Mouse (Mus musculus) kidney, embryonic 14.5 days (tissue): ENCODE results near the gene Il27ra. TPM values are rescaled to one million over a fixed set of nuclear protein-coding genes. Genes with fewer than 3 reads are reported as not detected.

Experiments used
- ATAC-seq: fragments of 200-750 bp; cut with Nextera tagmentation; 2 replicates; pipeline ENCODE4 v1.8.0; 2017; ENCODE audit warnings: moderate number of reproducible peaks, mild to moderate bottlenecking, moderate TSS enrichment, moderate library complexity; ENCODE audit not compliant: low FRiP score, low TSS enrichment
- H3K27ac ChIP-seq: fragments of 300-500 bp; sonication (generic); 2 replicates; pipeline ENCODE4 v1.5.1; 2014; ENCODE audit warnings: low read depth, mild to moderate bottlenecking, low read length, moderate library complexity, mixed read lengths
- H3K27me3 ChIP-seq: fragments of 300-500 bp; sonication (generic); 2 replicates; pipeline ENCODE4 v1.6.1; 2014; ENCODE audit warnings: mild to moderate bottlenecking, low read length; ENCODE audit not compliant: control insufficient read depth, insufficient read depth
- H3K36me3 ChIP-seq: fragments of 300-500 bp; sonication (generic); 2 replicates; pipeline ENCODE4 v1.6.1; 2014; ENCODE audit warnings: low read length, mixed read lengths; ENCODE audit not compliant: control insufficient read depth, insufficient read depth
- H3K4me1 ChIP-seq: fragments of 300-500 bp; sonication (generic); 2 replicates; pipeline ENCODE4 v1.6.1; 2014; ENCODE audit warnings: low read length, mixed read lengths; ENCODE audit not compliant: control insufficient read depth, insufficient read depth
- H3K4me2 ChIP-seq: fragments of 300-500 bp; sonication (generic); replicated peaks from 2 replicates; pipeline ENCODE4 v1.6.1; 2014; ENCODE audit warnings: low read depth, mild to moderate bottlenecking, low read length
- H3K4me3 ChIP-seq: fragments of 300-500 bp; sonication (generic); 2 replicates; pipeline ENCODE4 v1.5.1; 2014; ENCODE audit warnings: mild to moderate bottlenecking, low read length
- H3K9ac ChIP-seq: fragments of 300-500 bp; sonication (generic); 2 replicates; pipeline ENCODE4 v1.6.1; 2014; ENCODE audit warnings: low read depth, mild to moderate bottlenecking, low read length, moderate library complexity
- H3K9me3 ChIP-seq: fragments of 300-500 bp; sonication (generic); 2 replicates; pipeline ENCODE4 v1.6.1; 2016; ENCODE audit warnings: low read length; ENCODE audit not compliant: control insufficient read depth
- WGBS: fragments of 180-500 bp; shearing (Covaris S2); extraction: QIAGEN DNeasy Blood & Tissue Kit; methylation state at CpG from one replicate; pipeline ENCODE4 v1.1.7; 2014; 5-methylcytosine and 5-hydroxymethylcytosine counted together
- polyA plus RNA-seq: library from polyadenylated mRNA; unstranded; fragments of >200 nt; fragmentation: Nextera tagmentation; extraction: Ambion mirVana; gene quantifications from 2 replicates; pipeline ENCODE4 v1.2.1, GENCODE M21; 2014

Gene Il27ra
- polyA plus RNA-seq, 1 experiment from 2014 or later = 1.4 TPM

DNA sequence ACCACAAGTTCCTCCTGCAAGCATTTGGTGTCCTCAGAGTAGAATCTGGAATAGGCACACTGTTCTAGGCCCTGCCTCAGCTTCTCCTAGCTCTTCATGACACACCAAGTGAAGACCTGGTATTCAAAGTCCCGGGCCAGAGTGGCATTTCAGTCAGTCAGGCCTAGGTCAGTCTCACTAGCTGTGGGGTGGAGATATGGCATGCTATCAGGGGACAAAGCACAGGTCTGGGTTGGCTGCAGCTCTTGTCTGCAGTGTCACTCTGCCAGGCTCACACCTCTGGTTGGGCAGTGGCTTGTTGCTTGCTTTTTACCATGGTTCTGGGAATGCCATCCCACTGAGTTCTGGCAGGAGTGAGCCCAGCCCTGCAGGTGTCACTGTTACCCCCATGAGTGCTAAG is 34.0 kb upstream of the Il27ra start:
- Histone ChIP-seq H3K4me3 (no peak overlapping the region), H3K27ac (no peak overlapping the region), H3K4me2 (no peak overlapping the region), H3K9ac (no peak overlapping the region), H3K27me3 (no peaks in the 10 kb centered on the region), H3K9me3 (no peaks in the 10 kb centered on the region), H3K4me1 (peaks cover 9% of the 10 kb centered on the region), H3K36me3 (peaks cover 30% of the 10 kb centered on the region)
- ATAC-seq = no peak
- 87% methylated on average over 1 of the region's 1 CpGs for WGBS

DNA sequence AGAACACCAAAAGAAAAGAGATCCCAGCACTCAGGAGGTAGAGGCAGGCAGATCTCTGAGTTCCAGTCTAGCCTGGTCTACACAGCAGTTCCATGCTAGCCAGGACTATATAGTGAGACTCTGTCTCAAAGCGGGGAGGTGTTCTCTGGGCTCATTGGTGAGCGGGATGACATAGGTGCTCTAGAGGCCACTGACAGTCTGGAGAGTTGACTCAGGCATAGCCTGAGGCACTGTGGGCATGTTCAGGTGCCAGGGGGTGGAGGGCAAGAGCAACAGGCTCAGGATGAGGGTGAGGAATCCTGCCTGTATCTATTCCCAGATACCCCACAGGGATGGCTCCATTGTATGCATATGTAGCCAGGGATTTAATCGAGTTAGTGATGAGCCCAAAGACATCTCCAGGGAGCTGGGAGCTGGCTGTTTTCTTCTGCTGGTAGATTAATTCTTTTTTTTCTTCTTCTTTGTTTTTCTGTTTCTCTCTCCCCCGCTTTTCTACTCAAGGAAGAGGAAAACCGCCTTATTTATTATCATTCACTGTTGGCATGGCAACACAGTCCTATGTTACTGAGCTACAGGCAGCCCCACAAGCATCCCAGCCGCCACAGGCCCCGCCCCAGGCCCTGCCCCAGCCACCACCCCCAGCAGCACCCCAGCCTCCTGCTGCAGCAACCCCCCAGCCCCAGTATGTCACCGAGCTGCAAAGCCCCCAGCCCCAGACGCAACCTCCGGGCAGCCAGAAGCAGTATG is 31.0 kb upstream of the Il27ra start:
- no peak for ATAC-seq
- Histone ChIP-seq H3K9me3 (no peaks in the 10 kb centered on the region), H3K27me3 (no peaks in the 10 kb centered on the region), H3K4me2 (no peak overlapping the region), H3K4me3 (no peak overlapping the region), H3K36me3 (peaks cover 12% of the 10 kb centered on the region; the same call in 1 of the 2 replicates), H3K27ac (no peak overlapping the region), H3K4me1 (peaks cover 25% of the 10 kb centered on the region), H3K9ac (no peak overlapping the region)
- 58% methylated on average over 10 of the region's 10 CpGs for WGBS

DNA sequence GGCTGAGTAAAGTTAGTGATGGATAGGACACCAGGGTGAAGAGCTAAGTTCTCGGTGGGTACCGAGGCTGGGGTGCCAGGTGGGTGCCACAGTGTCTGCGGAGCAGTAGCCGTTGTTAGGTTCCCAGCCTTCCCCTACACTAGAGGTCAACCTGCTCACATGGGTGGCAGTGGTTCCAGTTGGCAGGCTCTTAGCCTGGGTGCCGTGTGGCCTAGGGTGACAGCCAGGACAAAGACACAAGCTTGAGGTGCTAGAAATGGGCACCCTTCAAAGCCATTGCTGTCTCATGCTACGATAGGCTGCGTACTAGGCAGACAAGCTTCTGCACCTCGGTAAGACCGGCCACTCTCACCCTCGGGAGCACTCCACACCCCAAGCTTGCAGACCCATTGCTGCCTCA is 29.9 kb upstream of the Il27ra start:
- 90% methylated on average over 10 of the region's 10 CpGs for WGBS
- Histone ChIP-seq H3K9me3 (no peaks in the 10 kb centered on the region), H3K9ac (no peak overlapping the region), H3K4me2 (no peak overlapping the region), H3K27me3 (no peaks in the 10 kb centered on the region), H3K27ac (no peak overlapping the region), H3K4me1 (peaks cover 36% of the 10 kb centered on the region), H3K4me3 (no peak overlapping the region), H3K36me3 (peaks cover 9% of the 10 kb centered on the region; the same call in 1 of the 2 replicates)
- ATAC-seq = no peak

DNA sequence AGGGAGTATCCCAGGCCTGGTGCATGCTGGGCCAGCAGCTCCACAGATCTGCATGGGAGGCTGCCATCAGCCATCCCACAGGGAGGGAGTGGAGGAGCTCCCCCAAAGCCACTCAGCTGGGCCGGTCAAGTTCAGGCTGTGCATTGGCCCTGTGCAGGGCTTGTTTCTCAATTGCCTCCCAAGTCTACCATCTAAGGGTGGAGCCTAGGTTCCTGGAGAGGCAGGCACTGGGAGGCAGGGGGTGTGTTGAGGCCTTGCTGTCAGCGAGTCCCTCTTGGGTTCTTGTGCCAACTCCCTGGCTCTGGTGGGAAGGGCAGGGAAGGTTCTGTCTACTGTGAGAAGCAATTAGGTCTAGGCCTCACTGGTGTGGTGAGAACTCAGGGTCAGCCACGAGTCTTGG is 29.5 kb upstream of the Il27ra start:
- H3K4me3 ChIP-seq = no peak overlapping the region
- peaks cover 9% of the 10 kb centered on the region; the same call in 1 of the 2 replicates for H3K36me3 ChIP-seq
- H3K4me2 ChIP-seq = no peak overlapping the region
- H3K9ac ChIP-seq = no peak overlapping the region
- H3K27ac ChIP-seq = no peak overlapping the region
- ATAC-seq = no peak
- 60% methylated on average over 3 of the region's 3 CpGs for WGBS
- H3K27me3 ChIP-seq = no peaks in the 10 kb centered on the region
- H3K4me1 ChIP-seq = peaks cover 36% of the 10 kb centered on the region
- no peaks in the 10 kb centered on the region for H3K9me3 ChIP-seq

DNA sequence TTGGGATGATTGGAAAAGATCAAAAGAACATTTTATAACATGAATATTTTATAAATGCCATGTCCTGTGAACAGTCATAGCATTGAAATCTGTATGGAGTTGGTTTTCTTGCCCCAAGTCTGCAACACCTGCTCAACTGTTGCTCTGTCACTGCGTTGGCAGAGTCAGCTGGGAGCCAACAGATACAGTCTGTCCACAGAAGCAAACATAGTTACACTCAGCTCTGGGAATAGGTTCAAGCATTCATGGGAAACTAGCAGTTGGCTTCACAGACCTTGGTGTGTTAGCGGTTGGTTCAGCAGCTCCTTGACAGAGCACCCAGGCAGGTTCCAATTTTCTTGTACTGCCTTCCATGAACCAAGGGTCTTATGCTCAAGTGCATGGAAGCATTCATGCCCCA is 28.3 kb upstream of the Il27ra start:
- no peaks in the 10 kb centered on the region for H3K9me3 ChIP-seq
- 93% methylated on average over 2 of the region's 2 CpGs for WGBS
- no peak for ATAC-seq
- peaks cover 4% of the 10 kb centered on the region; the same call in 1 of the 2 replicates for H3K36me3 ChIP-seq
- no peak overlapping the region for H3K9ac ChIP-seq
- H3K4me3 ChIP-seq = no peak overlapping the region
- no peak overlapping the region for H3K27ac ChIP-seq
- peaks cover 36% of the 10 kb centered on the region for H3K4me1 ChIP-seq
- no peaks in the 10 kb centered on the region for H3K27me3 ChIP-seq
- H3K4me2 ChIP-seq = no peak overlapping the region

DNA sequence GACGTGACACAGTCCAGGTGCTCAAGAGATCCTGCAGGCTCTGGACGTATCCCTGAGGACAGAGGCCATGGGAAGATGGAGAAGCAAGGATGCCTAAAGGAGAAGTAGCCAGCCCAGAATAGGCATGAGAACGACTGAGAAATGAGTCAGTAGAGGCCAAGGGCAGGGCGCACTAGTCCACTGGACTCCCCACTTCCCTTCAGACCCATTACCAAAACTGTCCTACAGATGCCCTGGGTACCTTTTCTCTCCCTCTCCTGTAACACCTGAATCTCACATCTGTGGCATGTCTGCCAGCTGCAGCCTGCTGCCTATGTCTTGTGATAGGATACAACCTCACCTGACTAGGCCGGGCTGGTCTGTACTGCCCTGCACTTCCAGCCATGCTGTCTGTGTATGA is 27.9 kb upstream of the Il27ra start:
- Histone ChIP-seq H3K9ac (no peak overlapping the region), H3K4me3 (no peak overlapping the region), H3K4me1 (peaks cover 36% of the 10 kb centered on the region), H3K36me3 (peaks cover 4% of the 10 kb centered on the region; the same call in 1 of the 2 replicates), H3K27me3 (no peaks in the 10 kb centered on the region), H3K27ac (no peak overlapping the region), H3K9me3 (no peaks in the 10 kb centered on the region), H3K4me2 (no peak overlapping the region)
- no peak for ATAC-seq
- WGBS = 90% methylated on average over 5 of the region's 5 CpGs

DNA sequence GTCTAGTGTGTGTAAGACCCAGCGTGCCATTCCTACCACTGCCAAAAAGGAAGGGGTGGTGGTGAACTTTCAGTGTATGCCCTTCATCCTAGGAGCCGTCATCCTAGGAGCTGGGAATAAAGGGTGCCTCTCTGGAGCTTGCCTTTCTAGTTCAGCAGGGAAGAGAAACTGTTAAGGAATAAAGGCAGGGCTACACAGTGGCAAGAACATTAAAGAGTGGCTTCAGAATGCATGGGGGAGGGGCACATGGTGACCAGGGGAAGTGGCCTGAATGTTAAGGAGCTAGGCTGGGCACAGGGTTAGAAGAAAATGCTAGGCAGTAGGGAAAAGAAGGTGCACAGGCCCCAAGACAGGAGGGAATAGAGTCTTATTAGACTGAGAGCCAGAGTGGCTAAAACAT is 27.4 kb upstream of the Il27ra start:
- no peak overlapping the region for H3K9ac ChIP-seq
- H3K27me3 ChIP-seq = no peaks in the 10 kb centered on the region
- H3K4me2 ChIP-seq = no peak overlapping the region
- ATAC-seq = no peak
- 73% methylated on average over 2 of the region's 2 CpGs for WGBS
- H3K4me3 ChIP-seq = no peak overlapping the region
- H3K4me1 ChIP-seq = peaks cover 36% of the 10 kb centered on the region
- H3K27ac ChIP-seq = no peak overlapping the region
- no peaks in the 10 kb centered on the region for H3K9me3 ChIP-seq
- H3K36me3 ChIP-seq = peaks cover 4% of the 10 kb centered on the region; the same call in 1 of the 2 replicates

DNA sequence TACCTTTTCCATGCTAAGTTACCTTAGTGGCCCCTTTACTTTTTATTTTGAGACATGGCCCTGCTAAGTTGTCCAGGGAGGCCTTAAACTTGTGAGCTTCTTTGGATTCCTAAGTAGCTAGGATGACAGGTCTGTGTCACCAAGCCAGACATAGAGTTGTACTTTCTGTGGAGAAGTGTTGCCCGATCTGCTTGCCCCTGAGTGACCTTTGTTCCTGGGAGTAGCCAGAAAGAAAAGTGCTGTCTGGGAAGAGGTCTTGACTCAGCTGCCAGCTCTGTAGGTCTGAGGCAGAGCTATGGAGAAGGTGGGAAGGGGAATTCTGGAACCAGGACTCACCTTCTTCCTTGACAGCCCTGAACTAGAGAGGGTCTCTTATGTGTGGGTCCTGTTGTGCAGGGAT is 26.8 kb upstream of the Il27ra start:
- no peak overlapping the region for H3K27ac ChIP-seq
- H3K9ac ChIP-seq = no peak overlapping the region; the same call in 1 of the 2 replicates
- no peaks in the 10 kb centered on the region for H3K9me3 ChIP-seq
- no peak overlapping the region for H3K4me3 ChIP-seq
- no peak overlapping the region for H3K4me2 ChIP-seq
- no peaks in the 10 kb centered on the region for H3K36me3 ChIP-seq
- 13% methylated on average over 1 of the region's 1 CpGs for WGBS
- peaks cover 36% of the 10 kb centered on the region for H3K4me1 ChIP-seq
- H3K27me3 ChIP-seq = no peaks in the 10 kb centered on the region
- no peak for ATAC-seq

DNA sequence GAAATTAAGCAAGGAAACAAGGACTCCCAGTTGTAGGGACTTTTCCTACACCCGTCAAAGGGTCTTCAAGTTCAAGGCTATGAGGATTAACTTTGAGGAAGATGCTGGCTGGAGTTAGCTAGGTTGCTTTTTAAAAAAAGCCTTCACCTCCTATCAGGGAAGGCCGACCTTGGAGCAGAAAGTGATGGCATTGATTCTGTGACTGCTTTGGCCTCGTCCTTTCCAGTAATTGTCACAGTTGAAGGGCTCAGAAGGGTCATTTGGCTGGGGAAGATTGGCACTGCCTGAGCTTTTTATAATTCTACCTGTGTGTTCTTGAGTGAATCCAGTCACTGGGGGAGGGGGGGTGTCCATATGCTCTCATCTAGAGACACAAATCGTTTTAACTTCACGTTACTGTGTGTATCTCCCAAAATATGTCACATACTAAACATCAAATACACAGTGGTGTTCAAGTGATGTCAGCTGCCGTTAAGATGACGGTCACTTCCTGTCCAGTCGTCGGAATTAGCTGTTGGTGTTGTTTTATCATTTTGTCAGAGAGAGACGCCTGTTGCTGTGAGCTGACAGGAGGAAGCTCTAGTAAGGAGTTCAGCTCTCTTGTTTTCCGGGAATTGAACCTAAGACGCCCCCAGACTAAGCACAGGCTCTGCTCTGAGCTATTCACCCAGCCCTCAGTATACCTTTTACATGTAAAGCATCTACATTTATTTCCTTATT is 26.1 kb upstream of the Il27ra start:
- Histone ChIP-seq H3K4me3 (no peak overlapping the region), H3K4me1 (peaks cover 32% of the 10 kb centered on the region), H3K36me3 (no peaks in the 10 kb centered on the region), H3K9ac (no peak overlapping the region), H3K27ac (no peak overlapping the region), H3K4me2 (0 out of 2 replicates have a peak overlapping the region, but pooled peaks have one; percentile 8), H3K9me3 (no peaks in the 10 kb centered on the region), H3K27me3 (no peaks in the 10 kb centered on the region)
- 43% methylated on average over 12 of the region's 12 CpGs for WGBS
- no peak for ATAC-seq
